Mouse (Mus musculus): Measurements from ENCODE around the gene Zpr1.

GRCm38 (mm10) chr9:46256177-46256576, 16.7 kb upstream of the Zpr1 start:
- no peak for TF ChIP-seq CTCF (IDR thresholded peaks at IDR 0.05; ENCODE audit: extremely low read depth, insufficient read depth, insufficient read length, insufficient replicate concordance)
- no peak for TF ChIP-seq POLR2A (IDR thresholded peaks at IDR 0.05; ENCODE audit: low read depth, low read length)

Data from spleen, adult 2 months (tissue).